Mouse (Mus musculus) retina, embryonic 14.5 days (tissue): ENCODE results near the gene Ppp2ca.
"Not testable (repeated sequence)": the region's sequence is repeated elsewhere in the genome, so short reads cannot be mapped to it uniquely, and the experiment has no call there.

Experiments
- DNase-seq: peaks from one replicate; pipeline ENCODE4 v3.0.0-alpha.2; 2015; ENCODE audit warnings: low spot score

The Ppp2ca gene

DNA sequence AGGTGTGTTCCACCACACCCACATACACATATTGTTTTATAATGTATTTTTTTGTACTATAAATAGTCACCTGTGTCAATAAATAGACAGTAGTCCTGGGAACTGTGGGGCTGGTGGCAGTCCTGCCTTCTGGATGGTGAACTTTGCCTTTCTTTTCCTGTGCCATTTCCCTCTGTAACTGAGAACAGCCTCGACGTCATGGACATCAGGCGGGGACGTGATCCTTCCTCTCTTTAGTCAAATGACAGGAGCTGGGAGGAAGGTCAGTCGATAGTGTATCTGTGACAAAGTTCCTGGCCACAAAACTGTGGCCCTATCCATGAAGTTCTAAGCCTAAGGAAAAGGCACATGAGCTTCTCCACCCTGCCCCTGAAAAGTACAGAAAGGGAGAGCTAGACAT, 3.9 kb upstream of the Ppp2ca start:
- no peak for DNase-seq

DNA sequence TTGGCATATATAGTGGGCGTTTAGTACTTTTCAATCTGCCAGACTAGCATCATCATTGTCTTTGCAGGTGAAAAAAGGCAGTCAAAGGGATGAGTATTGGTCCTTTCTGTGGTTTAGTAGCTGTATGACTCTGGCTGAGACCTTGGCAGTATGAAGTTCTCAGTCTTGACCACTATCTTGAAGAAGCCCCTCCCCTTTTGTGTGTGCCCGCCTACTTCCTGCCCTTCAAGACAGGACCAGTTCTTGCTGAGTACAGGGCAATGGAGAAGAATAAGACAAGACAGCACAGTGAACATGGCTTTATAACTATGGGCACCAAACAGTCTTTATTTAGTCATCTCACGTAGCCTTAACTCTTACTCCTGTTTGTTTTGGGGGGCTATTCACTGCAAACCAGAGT, 1.5 kb upstream of the Ppp2ca start:
- no peak for DNase-seq

DNA sequence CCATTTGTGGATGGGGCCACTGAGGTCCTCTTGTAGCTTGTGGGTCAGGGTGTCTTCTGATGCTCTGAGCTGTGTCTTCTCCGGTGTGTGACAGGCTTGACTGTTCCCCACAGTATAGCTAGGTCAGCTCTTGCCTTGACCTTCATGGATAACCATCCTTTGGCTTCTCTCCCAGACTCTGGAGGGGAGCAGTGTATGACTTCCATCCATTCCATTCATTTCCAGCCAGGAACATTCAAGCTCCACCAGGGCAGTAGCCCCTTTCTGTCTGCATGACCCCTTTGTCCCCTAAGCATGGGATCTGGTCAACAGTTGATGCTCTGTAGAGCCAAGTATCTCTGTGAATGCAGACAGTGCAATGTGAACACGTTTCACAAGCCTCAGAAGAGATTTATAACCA, 885 bp upstream of the Ppp2ca start:
- no peak for DNase-seq

DNA sequence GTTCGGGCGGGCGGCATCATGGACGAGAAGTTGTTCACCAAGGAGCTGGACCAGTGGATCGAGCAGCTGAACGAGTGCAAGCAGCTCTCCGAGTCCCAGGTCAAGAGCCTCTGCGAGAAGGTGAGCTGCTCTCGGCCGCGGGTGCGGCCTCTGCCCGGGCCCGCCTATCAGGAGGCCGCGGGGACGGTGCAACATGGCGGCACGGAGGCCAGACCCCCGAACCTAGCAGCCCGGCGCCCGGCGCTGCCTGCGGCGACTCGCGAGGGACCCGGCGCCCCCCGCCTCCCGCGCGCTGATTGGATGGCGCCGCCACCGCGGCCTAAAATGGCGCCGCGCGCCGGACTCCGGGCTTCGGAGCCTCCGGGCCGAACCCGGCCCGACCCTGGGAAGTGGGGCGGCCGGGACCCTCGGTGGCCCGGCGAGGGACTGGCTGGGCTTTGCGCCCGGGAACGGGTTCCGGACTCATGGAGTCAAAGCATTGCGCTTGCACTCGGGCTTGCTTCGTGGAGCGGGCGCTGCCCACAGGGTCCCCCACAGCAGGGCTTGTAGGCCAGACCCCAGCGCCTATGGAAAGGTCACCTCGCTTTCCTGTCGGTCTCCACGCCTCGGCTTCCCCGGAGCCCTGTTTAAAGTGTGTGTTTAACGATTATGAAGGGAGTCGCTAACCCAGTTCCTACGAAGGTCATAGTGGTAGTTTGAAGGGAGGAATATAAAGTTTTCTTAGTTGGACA, 715 bp downstream of the Ppp2ca start:
- peak; percentile 85 for DNase-seq

DNA sequence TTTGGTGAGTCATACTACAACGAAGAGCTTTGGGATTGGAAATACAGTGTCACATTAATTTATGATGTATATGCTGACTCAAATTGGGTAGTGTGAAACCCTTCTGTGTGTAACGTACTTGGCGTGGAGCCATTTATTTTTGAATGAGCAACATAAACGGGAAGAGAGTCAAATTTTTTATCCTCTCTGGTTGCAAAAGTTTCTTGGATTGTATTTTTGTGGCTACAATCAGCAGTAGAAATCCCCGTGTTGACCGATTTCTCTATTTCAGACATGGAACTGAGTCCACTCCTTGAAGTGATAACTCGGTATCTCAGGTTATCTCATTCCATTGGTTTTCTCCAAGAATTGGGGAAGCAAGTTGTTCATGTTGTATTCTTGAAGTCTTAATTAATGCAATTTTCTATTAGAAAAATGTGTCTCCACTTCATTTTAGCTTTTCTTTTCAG, 1.3 kb downstream of the Ppp2ca start:
- DNase-seq = no peak

DNA sequence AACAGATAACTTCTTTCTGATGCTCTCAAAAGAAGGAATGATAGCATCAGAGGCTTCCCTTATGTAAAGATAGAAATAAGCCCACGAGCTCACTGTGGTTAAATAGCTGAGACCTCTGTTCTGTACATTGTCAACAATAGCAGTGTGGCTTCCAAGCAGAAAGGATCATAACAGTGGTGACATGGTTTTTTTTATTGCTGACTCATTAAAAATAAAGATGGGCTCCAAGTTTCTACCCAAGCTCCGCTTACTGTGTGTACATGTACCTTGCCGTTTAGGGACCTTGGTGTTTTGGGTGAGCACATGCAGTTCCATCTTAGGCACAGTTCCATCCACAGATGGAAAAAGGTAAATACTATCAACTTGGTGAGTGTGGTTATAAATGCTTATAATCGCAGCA, 4.5 kb downstream of the Ppp2ca start:
- no peak for DNase-seq

DNA sequence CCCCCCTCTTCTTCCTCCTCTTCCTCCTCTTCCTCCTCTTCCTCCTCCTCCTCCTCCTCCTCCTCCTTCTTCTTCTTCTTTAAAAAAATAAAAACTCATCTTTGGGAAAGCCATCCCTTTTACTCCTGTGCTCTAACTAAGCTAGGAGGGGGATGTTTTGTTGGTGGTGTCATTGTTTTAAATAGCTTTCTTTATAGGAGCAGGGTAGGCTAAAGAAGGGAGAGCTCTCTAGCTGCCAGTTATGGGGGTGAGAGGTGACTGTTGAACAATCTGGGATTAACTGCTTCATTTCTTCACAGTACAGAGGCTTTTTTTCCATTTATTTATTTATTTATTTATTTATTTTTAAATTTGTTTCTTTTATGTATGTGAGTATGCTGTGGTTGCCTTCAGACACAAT, 7.0 kb downstream of the Ppp2ca start:
- no peak for DNase-seq

DNA sequence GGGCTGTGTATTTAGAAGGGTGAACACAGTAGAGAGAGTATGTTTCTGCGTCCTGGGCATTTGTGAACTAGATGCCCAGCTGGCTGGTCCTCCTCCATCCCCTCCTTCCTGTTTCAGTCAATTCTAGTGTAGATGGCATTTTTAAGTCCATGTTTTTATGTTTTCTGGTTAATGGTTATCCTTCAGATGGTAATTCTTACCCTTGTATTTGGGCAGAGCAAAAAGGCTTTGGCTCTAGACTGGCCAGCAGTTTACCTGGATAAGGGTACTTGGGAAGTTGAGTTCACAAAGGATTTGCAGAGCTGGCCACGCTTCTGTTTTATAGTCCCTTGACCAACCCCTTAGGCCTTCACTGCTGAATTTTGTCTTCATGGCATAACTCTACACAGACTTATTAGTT, 7.6 kb downstream of the Ppp2ca start:
- DNase-seq = no peak

DNA sequence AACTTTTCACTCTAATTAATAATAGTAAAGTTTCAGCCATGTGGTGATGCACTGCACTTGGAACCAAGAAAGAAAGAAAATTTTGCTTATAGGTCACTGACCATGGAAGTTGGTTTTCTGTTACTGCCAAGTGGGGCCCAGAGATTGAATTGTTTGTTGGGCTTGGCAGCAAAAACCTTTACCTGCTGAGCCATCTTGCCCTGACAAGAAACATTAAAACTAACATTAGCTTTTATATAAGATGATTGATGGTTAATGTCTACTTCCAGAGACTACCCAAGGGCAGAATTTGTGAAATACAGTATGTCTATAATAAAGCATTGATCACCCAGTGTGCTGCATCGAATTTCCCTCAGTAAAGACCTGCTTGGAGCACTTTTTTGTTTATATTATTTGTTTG, 8.0 kb downstream of the Ppp2ca start:
- no peak for DNase-seq

DNA sequence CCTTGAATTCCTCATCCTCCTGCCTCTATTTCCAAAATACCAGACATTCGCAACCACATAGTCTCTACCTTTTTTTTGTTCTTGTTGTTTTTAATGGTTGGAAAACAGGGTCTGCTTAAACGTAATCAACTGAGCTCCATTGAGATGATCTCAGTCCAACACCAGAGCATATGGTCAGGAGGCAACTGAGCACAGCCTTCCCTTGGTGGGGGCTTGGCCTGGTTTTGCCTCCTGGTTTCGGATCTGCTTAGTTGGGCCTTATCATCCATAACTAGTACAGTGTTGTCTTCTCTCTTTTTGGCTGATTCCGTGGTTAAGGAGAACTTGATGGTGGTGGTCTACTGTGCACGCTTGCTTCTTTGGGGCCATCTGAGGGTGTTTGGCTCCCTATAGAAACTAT, 10.3 kb downstream of the Ppp2ca start:
- no peak for DNase-seq

DNA sequence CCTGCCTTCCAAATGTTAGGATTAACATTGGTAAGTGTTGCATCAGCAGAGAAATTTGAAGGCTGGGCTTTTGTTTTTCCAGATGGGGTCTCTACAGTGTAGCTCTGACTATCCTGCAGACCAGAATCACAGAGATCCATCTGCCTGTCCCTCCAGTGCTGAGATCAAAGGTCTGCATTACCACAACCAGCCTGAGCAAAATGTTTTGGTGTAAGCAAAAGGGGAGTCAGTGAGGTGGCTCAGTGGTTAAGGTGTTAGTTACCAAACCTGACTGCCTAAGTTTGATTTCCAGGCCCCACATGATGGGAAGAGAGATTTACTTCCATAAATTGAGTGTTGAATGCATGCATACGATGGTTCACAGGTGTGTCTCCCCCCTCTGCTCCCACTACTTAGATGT, 10.9 kb downstream of the Ppp2ca start:
- DNase-seq = no peak

DNA sequence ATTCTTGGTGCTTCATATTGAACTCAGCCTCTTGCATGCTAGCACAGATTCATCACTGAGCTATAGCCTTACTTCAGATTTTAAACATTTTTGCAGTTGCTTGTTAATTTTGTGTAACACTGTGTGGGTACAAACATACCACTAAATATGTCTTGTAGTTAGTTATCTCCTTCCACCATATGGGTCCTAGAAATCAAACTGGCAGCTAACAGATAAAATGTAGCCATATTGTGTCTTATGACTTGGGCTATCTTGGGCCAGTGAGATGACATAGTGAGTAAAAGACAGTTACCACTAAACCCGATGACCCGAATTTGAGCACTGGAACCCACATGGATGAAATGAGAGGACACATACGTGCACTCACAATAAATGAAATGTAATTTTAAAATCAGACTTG, 17.0 kb downstream of the Ppp2ca start:
- DNase-seq = no peak

DNA sequence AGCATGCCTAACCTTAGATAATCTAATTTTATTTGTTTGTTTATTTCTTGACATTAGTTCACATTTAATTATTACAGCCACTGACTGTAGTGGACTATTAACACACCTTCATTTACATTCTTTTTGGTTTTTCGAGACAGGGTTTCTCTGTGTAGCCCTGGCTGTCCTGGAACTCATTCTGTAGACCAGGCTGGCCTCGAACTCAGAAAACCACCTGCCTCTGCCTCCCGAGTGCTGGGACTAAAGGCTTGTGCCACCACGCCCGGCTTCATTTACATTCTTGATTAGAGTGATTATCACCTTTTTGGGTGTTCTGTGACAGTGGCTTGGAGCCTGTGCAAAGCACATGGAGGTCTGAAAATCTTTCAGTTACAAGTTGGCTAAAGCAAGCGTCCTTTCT, 17.6 kb downstream of the Ppp2ca start:
- not testable (repeated sequence) for DNase-seq

DNA sequence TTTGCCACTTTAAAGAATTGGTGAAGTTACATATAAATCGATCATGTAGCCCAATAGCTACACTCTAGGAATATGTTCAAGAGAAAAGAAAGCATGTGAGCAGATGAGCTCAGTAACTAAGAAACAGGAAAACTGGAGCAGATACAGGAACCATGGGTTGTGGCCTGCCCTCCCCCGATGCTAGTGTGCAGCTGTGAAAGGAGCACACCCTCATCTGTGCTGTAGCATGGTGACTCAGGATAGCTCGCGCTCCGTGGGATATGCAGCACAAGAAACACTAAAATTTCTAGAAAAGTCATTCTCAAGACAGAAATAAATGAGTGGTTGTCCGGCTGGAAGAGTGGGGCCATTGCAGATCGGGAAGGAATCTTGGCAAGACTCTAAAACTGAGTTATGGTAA, 18.7 kb downstream of the Ppp2ca start:
- DNase-seq = no peak

DNA sequence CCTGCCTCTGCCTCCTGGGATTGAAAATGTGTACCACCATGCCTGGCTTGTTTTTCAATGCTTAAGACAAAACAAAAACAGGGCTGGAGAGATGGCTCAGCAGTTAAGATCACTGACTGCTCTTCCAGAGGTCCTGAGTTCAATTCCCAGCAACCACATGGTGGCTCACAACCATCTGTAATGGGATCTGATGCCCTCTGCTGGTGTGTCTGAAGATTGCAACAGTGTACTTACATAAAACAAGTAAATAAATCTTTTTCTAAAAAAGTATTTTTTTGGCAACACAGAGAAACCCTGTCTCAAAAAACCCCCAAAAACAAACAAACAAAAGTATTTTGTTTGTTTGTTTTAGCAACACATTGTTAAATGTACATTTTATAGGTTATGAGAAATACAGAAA, 21.9 kb downstream of the Ppp2ca start:
- DNase-seq = not testable (repeated sequence)

DNA sequence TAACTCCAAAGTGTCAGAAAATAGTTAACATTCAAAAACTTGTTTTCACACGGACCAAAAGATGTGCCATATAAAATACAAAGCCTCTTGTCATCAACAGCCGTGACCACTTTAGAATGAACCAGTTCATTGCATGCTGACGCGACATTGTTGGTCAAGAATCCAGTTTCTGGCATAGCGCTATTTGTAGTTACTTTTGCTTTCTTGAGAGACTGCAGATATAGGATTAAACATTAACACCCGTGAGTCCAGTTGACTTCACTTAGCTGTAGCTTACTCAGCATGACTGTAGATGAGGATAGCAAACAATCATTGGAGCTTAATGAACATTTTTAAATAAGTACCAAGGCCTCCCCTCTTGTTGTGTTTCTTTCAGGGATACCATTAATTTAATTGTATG, 23.6 kb downstream of the Ppp2ca start:
- no peak for DNase-seq

DNA sequence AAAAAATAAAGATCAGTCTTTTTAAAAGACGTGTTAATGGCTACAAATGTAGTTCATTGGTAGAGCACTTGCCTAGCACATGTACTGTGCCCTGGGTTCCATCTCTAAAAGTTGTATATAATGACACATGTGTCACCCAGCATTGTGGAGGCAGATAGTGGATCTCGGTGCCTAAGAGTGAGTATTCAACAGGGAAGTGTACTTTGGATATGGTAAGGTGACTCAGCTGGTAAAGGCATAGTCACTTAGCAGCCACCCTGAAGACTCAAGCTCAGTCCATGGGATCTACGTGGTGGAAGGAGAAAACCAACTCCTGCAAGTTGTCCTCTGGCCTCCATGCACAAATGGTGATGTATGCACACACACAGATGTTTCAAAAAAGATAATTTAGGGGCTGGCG, 26.0 kb downstream of the Ppp2ca start:
- DNase-seq = no peak

DNA sequence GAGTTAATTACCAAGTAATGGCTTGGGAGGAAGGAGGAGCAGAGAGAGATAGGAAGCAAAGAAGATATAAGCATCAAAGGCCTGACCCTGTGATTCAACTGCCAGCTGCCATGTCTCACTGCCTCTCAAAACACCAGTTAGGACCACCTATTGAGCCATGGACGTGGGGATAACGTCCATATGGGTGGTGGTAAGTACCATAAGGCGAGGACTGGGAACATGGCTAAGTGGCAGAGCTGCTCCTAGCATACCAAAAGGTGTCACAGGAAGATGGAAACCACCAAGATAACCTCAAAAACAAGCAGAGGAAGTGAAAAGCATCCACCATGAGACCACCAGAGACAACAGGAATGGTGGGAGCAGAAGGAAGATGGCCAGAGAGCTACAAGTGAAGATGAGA, 28.7 kb downstream of the Ppp2ca start:
- DNase-seq = no peak

DNA sequence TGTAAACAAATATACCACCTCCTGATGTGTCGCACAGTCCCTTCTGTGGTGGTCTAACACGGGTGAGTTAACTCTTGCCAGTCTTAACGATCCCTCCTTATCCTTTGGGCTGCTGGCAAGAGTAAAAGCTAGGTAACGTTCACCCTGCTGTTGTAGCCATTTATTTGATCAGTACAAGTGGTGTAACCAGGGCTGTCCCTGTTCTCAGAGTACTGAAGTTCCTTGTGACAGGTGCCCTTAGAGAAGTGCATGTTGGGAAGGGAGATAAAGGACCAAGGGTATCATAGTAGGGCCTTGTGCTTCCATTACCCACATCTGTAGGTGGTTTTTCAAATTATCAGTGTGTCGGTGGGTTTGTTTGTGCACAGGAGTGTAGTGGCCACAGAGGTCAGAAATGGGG, 29.3 kb downstream of the Ppp2ca start:
- DNase-seq = no peak

DNA sequence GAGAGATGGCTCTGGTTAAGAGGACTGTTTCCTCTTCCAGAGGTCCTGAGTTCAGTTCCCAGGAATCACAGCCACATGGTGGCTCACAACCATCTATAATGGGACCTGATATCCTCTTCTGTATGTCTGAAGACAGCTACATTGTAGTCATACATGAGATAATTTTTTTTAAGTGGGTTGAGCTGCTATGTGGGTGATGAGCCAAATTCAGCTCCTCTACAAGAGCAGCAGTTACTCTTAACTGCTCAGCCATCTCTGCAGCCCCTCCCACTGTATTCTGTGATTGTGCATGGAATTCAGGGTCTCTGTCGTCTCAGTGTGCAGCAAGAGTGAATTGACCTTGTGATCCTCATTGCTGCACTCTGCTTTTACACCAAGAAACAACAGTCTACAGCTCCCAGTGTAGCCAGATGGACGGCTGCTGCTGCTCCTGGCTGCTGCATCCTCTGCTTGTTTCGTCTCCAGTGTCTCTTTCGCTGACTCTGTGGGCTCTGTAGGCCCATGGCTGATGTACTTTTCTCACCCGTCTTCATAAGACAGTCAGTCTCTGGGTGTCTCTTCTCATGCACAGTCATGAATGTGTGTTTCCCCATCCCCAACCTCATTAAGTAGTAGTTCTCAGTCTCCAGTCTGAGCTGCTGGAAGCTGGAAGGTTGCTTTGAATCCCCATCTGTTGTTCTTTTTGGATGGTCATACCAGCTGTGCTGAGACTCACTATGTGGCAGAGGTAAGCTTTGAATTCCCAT, 30.0 kb downstream of the Ppp2ca start:
- no peak for DNase-seq

DNA sequence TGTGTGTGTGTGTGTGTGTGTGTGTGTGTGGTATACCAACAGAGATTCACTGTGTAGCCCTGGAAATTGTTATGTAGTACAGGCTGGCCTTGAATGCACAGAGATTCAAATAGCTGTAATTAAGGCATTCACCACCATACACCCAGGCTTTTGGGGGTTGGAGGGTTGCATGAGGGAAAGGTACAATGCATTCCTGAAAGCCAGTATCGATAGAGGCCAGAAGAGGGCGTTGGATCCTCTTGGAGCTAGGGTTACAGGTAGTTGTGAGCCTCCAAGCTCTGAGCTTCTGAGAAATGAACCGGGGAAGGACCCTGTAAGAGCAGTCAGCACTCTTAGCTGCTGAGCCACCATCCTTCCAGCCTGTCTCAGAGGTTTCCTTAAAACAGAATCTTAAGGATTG, 30.7 kb downstream of the Ppp2ca start:
- no peak for DNase-seq

DNA sequence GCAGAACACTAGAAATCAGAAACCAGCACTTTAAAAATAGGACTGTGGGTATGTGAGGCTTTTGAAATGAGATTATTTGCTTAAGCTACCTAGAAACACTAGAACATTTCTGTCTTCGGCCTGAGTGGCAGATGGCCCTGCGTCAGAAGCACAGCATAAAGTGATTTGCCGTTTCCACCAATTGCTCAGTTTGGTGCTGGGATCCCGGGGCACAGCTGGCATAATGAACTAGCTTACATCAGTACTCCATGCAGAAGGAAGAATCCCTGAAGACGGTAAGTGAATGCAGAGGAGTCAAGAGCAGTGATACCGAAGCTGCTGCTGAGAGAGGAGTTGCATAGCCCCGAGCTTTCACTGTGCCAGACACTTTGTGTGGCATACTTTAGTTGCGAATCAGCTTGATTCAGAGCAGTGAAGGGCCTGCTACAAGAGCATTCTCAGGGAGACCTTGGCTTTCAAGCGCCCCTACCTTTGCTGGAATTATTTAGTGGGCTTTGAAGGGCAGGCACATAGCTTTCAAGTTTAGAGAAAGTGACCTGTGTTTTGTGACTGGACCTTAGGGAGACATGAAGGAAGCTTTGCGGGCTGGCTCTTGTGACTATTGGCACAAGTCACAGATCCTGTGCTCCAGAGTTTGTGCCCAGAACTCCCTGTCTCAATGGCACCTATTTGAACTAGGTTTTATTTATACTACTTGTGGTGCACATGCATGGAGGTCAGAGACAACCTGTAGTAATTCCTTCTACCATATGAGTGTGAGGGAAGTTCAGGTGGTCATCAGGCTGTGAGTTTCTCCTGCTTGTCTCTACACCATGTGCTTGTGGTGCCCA, 31.4 kb downstream of the Ppp2ca start:
- no peak for DNase-seq
